Mouse (Mus musculus) liver (tissue): ENCODE measurements at regions not wholly inside any gene's neighbourhood (a gene's known extent, or its start where the extent isn't known, plus 50 kb on each side); places are given as distances from the start of the nearest gene placed in this dataset.

Experiments used
- DNase-seq: peaks from one replicate; pipeline ENCODE4 v3.0.0-alpha.2; 2020; ENCODE audit warnings: mixed read lengths

- DNase-seq, result no peak
Measured at GRCm38 (mm10) chr2:38420498-38420897, 81.4 kb downstream of the Lhx2 start.

GRCm38 (mm10) chr2:38422406-38422805 is 83.3 kb downstream of the Lhx2 start:
- no peak for DNase-seq

GRCm38 (mm10) chr2:38423886-38424277 is 84.8 kb downstream of the Lhx2 start:
- no peak for DNase-seq

DNA sequence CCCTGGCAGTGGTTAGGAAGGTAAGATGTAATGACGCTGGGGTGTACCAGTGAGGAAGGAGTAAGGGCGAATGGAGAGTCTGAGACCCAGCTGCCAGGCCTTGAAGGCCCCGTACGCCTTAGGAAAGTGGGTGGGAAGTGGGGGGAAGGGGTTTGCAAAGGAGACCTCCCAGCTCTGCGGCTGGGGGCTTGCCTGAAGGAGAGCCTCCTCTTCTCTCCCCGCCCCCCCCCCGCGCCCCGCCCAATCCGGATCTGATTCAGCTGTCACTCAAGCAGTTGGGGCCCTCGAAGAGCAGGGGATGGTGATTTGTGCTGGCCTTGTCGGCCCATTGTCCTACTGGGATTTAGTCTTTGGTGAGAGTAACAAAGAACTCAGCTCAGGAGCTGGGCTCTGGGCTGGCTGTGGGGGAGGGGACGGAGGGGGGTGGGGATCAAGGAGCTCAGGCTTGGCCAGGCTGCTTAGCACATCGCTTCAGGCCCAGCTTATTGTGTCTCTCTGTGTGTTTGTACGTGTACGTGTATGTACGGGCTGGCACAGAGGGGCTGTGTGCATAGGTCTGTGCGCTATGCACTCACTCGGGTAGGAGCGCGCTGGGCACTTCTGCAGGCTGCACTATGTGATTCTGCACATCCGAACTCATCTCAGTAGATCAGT is 85.3 kb downstream of the Lhx2 start:
- no peak for DNase-seq

DNA sequence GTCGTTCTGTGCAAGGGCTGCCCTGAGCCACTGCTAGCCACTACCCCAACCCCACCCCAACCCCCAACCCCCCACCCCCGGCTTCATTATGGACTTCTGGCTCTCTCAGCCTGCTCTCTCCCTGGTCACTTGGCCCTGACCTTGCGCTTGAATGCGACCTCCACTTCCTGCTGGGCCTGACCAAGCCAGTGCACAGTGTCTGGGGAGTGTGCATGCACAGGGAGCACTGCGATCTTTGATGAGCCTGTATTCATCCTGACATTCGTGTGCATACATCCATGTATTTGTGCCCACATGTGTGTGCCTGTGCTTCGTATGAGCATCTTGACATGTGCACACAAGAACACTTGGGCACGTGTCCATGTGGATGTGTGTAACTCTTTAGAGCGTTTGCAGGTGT is 85.9 kb downstream of the Lhx2 start:
- no peak for DNase-seq

DNA sequence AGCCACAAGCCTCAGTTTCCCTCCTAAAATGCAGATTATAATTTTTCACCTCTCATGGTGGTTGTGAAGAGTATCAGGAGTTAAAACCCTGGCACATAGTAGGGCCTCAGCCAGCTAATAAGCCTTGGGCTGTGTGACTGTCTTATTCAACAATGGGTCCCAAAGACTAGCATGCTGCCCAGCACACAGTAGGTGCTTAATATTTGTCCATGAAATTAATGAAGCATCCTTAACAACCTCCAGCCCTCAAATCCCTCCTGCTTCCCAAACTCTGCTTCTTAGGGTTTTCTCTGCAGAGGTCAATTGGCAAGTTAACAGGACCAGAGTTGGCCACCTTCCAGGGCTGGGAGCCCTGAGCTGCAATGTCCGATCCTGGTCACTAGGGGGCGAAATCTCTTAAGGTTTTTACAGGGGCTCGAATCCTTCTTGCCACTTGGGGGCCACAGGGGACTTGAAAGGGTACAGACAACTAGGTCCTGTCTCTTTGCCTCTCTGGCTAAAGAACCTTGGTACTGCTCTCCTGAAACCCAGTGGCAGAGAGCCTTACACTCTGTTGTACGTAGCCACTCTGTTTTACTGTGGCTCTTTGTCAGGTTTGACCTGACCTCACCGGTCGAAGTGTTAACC is 81.6 kb upstream of the Nek6 start:
- peak; percentile 70 for DNase-seq

GRCm38 (mm10) chr2:38431546-38431945 is 79.9 kb upstream of the Nek6 start:
- no peak for DNase-seq

GRCm38 (mm10) chr2:38433736-38434135 is 77.7 kb upstream of the Nek6 start:
- DNase-seq, result no peak

DNA sequence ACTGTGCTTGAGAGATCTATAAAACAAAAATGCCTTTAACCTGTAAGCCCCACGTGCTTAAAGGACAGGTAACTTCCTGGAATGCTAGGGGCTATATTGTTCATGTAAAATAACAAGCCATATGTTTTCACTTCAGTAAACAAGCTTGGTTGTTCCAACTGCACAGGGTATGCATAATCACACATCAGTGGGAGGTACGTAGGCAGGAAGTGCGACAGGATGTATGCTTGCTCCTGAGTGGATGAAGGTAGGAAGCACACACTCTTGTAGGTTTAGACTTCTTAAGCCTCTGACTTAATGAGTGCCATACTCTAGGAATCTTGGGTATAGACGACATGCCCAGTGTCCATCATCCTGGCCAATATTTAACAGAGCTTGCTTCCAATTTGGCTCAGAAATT is 74.7 kb upstream of the Nek6 start:
- no peak for DNase-seq

DNA sequence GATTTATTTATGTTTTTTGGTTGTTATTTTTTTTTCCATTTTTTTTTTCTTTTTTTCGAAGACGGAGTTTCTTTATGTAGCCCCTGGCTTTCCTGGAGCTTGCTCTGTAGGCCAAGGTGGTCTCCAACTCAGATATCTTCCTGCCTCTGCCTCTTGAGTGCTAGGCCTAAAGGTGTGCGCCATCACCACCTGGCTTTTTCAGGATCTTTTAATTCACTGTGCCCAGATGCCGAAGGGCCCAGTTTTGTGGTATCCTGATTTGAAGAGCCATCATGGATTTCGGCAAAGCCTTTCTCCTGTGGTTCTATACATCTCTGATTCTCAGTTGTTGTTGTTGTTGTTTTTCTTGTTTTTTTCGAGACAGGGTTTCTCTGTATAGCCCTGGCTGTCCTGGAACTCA is 72.3 kb upstream of the Nek6 start:
- DNase-seq, result no peak

DNA sequence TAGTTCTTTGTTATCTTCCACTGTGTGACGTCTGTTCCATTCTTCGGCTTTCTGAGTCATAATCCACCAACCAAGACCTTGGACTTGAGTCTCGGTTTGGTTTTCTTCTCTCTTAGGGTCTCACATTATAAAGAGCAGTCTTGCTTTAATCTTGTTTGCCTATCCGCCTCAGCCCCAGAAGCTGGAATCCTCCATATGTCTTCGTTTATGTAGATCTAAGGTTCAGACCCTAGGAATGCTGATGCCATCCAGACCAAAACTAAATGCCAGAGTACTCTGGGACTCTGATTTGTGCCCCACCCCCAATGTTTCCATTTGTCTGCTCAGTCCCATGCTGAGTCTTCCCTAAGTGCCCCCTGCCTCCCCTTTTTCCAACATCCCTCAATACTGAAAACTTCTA is 71.5 kb upstream of the Nek6 start:
- no peak for DNase-seq

DNA sequence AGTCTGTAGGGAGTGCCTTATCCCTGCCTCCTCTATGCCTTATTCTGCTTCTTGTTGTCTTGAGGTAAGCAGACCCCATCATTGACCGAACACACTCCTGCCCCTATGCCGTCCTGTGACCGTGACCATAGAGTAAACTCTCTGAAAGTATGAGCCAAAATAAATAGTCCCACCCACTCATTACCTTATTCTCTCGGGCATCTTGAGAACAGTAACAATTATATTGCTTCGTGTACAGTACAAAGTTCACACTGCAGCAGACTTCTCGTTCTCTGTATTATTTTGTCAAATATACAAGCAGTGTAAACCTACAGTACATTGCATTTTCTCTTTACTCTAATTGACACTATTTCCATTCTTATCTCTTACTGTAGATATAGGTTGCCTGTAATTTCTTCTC is 62.4 kb upstream of the Nek6 start:
- no peak for DNase-seq

GRCm38 (mm10) chr2:38456571-38456970 is 54.9 kb upstream of the Nek6 start:
- no peak for DNase-seq

- no peak for DNase-seq
Measured at GRCm38 (mm10) chr2:38460367-38460766, 51.1 kb upstream of the Nek6 start.

- DNase-seq, result peak; percentile 45
Measured at GRCm38 (mm10) chr2:38460825-38461540, 50.5 kb upstream of the Nek6 start.
